Mouse (Mus musculus): Measurements from ENCODE around the gene Mylk4. TPM values are rescaled to one million over a fixed set of nuclear protein-coding genes. Genes with fewer than 3 reads are reported as not detected.

The Mylk4 gene
- polyA plus RNA-seq, 1 experiment: not detected

- Histone ChIP-seq H3K36me3 (ENCODE audit: control insufficient read depth, insufficient read depth, low read length) (peaks cover 12% of the 10 kb centered on the region), H3K4me3 (ENCODE audit: low read depth, low read length) (no peak overlapping the region), H3K27ac (ENCODE audit: insufficient read depth, low read depth, low read length) (no peak overlapping the region), H3K4me1 (ENCODE audit: control insufficient read depth, insufficient read depth, insufficient read length, low read length) (peaks cover 11% of the 10 kb centered on the region; the same call in 1 of the 2 replicates), H3K27me3 (ENCODE audit: control insufficient read depth, insufficient read depth, low read length) (no peaks in the 10 kb centered on the region)
- TF ChIP-seq POLR2A (IDR thresholded peaks at IDR 0.05; ENCODE audit: low read depth, low read length): no peak
- no peak for TF ChIP-seq CTCF (IDR thresholded peaks at IDR 0.05; ENCODE audit: extremely low read depth, insufficient read length, insufficient replicate concordance, low read depth, low read length)
- WGBS: 89% methylated on average over 8 of the region's 8 CpGs
Observed at GRCm38 (mm10) chr13:32825546-32825945, 41.8 kb upstream of the Mylk4 start.

GRCm38 (mm10) chr13:32824377-32825330 lies 40.9 kb upstream of the Mylk4 start:
- H3K36me3 ChIP-seq (ENCODE audit: control insufficient read depth, insufficient read depth, low read length): peaks cover 17% of the 10 kb centered on the region
- 40% methylated on average over 6 of the region's 6 CpGs for WGBS
- peak overlapping the region; percentile 48 for H3K27ac ChIP-seq (ENCODE audit: insufficient read depth, low read depth, low read length)
- TF ChIP-seq POLR2A (IDR thresholded peaks at IDR 0.05; ENCODE audit: low read depth, low read length) (no peak), CTCF (IDR thresholded peaks at IDR 0.05; ENCODE audit: extremely low read depth, insufficient read length, insufficient replicate concordance, low read depth, low read length) (no peak)
- H3K27me3 ChIP-seq (ENCODE audit: control insufficient read depth, insufficient read depth, low read length): no peaks in the 10 kb centered on the region
- H3K4me1 ChIP-seq (ENCODE audit: control insufficient read depth, insufficient read depth, insufficient read length, low read length): peaks cover 8% of the 10 kb centered on the region; the same call in 1 of the 2 replicates
- H3K4me3 ChIP-seq (ENCODE audit: low read depth, low read length): no peak overlapping the region

- no peak overlapping the region for H3K27ac ChIP-seq (ENCODE audit: insufficient read depth, low read depth, low read length)
- 69% methylated on average over 6 of the region's 6 CpGs for WGBS
Observed at GRCm38 (mm10) chr13:32823126-32823525, 39.4 kb upstream of the Mylk4 start.

GRCm38 (mm10) chr13:32821671-32822070 lies 37.9 kb upstream of the Mylk4 start:
- no peak overlapping the region for H3K4me3 ChIP-seq (ENCODE audit: low read depth, low read length)
- WGBS: 97% methylated on average over 4 of the region's 4 CpGs
- TF ChIP-seq POLR2A (IDR thresholded peaks at IDR 0.05; ENCODE audit: low read depth, low read length): no peak
- no peak for TF ChIP-seq CTCF (IDR thresholded peaks at IDR 0.05; ENCODE audit: extremely low read depth, insufficient read length, insufficient replicate concordance, low read depth, low read length)
- peaks cover 37% of the 10 kb centered on the region for H3K36me3 ChIP-seq (ENCODE audit: control insufficient read depth, insufficient read depth, low read length)
- H3K27me3 ChIP-seq (ENCODE audit: control insufficient read depth, insufficient read depth, low read length): no peaks in the 10 kb centered on the region
- no peaks in the 10 kb centered on the region for H3K4me1 ChIP-seq (ENCODE audit: control insufficient read depth, insufficient read depth, insufficient read length, low read length)
- no peak overlapping the region for H3K27ac ChIP-seq (ENCODE audit: insufficient read depth, low read depth, low read length)

More at GRCm38 (mm10) chr13:32823126-32823525, 39.4 kb upstream of the Mylk4 start:
- Histone ChIP-seq H3K36me3 (ENCODE audit: control insufficient read depth, insufficient read depth, low read length) (peaks cover 28% of the 10 kb centered on the region), H3K4me1 (ENCODE audit: control insufficient read depth, insufficient read depth, insufficient read length, low read length) (peaks cover 3% of the 10 kb centered on the region; the same call in 1 of the 2 replicates), H3K27me3 (ENCODE audit: control insufficient read depth, insufficient read depth, low read length) (no peaks in the 10 kb centered on the region), H3K4me3 (ENCODE audit: low read depth, low read length) (no peak overlapping the region)
- TF ChIP-seq CTCF (IDR thresholded peaks at IDR 0.05; ENCODE audit: extremely low read depth, insufficient read length, insufficient replicate concordance, low read depth, low read length) (no peak), POLR2A (IDR thresholded peaks at IDR 0.05; ENCODE audit: low read depth, low read length) (no peak)

- Histone ChIP-seq H3K4me3 (ENCODE audit: low read depth, low read length) (no peak overlapping the region), H3K4me1 (ENCODE audit: control insufficient read depth, insufficient read depth, insufficient read length, low read length) (no peaks in the 10 kb centered on the region), H3K27me3 (ENCODE audit: control insufficient read depth, insufficient read depth, low read length) (no peaks in the 10 kb centered on the region), H3K27ac (ENCODE audit: insufficient read depth, low read depth, low read length) (no peak overlapping the region), H3K36me3 (ENCODE audit: control insufficient read depth, insufficient read depth, low read length) (peaks cover 43% of the 10 kb centered on the region)
- WGBS: 96% methylated on average over 5 of the region's 5 CpGs
- TF ChIP-seq CTCF (IDR thresholded peaks at IDR 0.05; ENCODE audit: extremely low read depth, insufficient read length, insufficient replicate concordance, low read depth, low read length): no peak
- no peak for TF ChIP-seq POLR2A (IDR thresholded peaks at IDR 0.05; ENCODE audit: low read depth, low read length)
Observed at GRCm38 (mm10) chr13:32819926-32820325, 36.2 kb upstream of the Mylk4 start.

- Histone ChIP-seq H3K4me3 (ENCODE audit: low read depth, low read length) (no peak overlapping the region), H3K27ac (ENCODE audit: insufficient read depth, low read depth, low read length) (no peak overlapping the region), H3K27me3 (ENCODE audit: control insufficient read depth, insufficient read depth, low read length) (no peaks in the 10 kb centered on the region), H3K4me1 (ENCODE audit: control insufficient read depth, insufficient read depth, insufficient read length, low read length) (no peaks in the 10 kb centered on the region), H3K36me3 (ENCODE audit: control insufficient read depth, insufficient read depth, low read length) (peaks cover 47% of the 10 kb centered on the region)
- no peak for TF ChIP-seq POLR2A (IDR thresholded peaks at IDR 0.05; ENCODE audit: low read depth, low read length)
- TF ChIP-seq CTCF (IDR thresholded peaks at IDR 0.05; ENCODE audit: extremely low read depth, insufficient read length, insufficient replicate concordance, low read depth, low read length): no peak
- WGBS: 70% methylated on average over 3 of the region's 3 CpGs
Observed at GRCm38 (mm10) chr13:32819241-32819640, 35.5 kb upstream of the Mylk4 start.

GRCm38 (mm10) chr13:32807624-32808023 lies 23.9 kb upstream of the Mylk4 start:
- no peak overlapping the region for H3K27ac ChIP-seq (ENCODE audit: insufficient read depth, low read depth, low read length)
- 94% methylated on average over 3 of the region's 3 CpGs for WGBS
- no peak overlapping the region for H3K4me3 ChIP-seq (ENCODE audit: low read depth, low read length)
- no peaks in the 10 kb centered on the region for H3K27me3 ChIP-seq (ENCODE audit: control insufficient read depth, insufficient read depth, low read length)
- H3K4me1 ChIP-seq (ENCODE audit: control insufficient read depth, insufficient read depth, insufficient read length, low read length): peaks cover 4% of the 10 kb centered on the region; the same call in 1 of the 2 replicates
- peaks cover 26% of the 10 kb centered on the region for H3K36me3 ChIP-seq (ENCODE audit: control insufficient read depth, insufficient read depth, low read length)
- TF ChIP-seq POLR2A (IDR thresholded peaks at IDR 0.05; ENCODE audit: low read depth, low read length) (no peak), CTCF (IDR thresholded peaks at IDR 0.05; ENCODE audit: extremely low read depth, insufficient read length, insufficient replicate concordance, low read depth, low read length) (no peak)
